Mouse (Mus musculus) T-helper 1 cell (primary cell): ENCODE data around the gene Mid1.

Experiments
- in situ Hi-C: fragments of 300-600 bp; cut with MboI, MseI; formaldehyde crosslinking; loops from one replicate; pipeline ENCODE4 v1.15.1; 2025; ENCODE audit warnings: high pct_unique_total_duplicates

Mid1 gene

DNA sequence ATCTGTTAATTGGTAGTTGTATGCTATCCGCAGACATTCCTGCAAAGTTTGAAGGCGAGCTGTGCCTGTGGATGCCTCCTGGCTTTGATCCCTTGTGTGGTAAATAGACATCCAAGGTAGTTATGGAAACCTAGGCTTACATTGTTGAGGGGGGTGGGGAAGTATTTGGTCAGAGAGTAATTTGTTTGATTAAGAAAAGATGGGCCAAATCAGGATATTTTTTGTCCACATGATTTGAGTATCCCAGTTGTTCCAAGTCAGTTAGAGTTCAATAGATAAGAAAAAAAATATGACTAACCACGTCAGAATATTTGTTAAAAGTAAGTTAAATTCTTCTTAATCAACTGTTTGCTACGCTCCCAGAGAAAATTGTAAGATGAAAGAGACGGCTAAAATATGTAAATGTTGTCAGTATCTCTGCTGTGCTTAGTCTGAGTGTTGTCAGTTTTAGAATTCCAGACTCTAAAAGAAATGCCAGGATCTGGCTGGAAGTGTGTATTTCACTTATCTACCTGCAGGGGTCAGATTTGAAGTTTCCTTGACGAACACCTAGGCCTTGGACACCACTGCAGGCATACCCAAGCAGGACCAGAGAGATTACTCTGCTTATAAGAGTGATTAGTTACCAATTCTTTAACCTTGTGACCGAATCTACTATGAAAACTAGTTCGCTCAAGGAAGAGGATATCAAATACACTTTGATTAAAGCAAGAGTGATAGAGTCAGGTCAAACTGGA lies 198.7 kb downstream of the Mid1 start:
- in situ Hi-C loops: loop anchor here (10.0 kb wide), 1 partner anchor 1239 kb away; no protein-coding TSS in a partner anchor

DNA sequence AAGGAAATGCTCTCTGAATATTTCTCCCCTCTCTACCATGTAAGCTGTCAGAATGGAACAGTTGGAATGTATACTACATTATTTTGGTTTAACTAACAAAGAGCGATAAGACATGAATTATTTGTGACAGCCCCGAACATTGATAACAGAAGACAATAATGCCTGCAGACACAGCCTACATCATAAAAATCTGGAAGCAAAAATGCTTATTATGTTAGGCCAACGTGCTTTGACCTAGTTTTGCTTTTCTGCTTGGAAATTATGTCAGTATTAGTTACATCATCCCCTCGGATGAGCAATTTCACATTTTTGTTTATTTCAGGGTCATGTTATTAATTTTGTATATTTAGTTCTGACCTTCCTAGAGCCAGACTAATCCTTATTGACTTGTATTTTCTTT lies 205.5 kb downstream of the Mid1 start:
- in situ Hi-C loops: no loop called here

DNA sequence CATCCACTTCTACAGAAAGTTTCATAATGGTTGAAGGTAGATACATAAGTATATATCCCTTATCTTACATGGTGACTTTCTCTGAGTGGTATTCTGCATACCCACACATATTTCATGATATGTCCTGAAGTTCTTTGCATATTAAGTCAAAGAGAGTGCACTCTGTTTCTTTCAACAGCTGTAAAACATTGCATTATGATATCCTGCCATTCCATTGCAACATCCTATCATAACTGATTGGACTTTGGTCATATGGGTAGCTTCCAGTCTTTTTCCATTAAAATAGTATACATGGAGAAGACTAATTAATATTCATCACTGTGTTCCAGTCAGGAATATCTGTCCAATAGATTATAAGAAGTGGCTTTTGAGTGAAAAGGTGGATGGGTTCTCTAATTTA lies 207.1 kb downstream of the Mid1 start:
- in situ Hi-C loops: no loop called here

- in situ Hi-C loops: no loop called here
Measured at GRCm38 (mm10) chrX:169892631-169893030, 207.6 kb downstream of the Mid1 start.

GRCm38 (mm10) chrX:169899227-169899950 lies 214.4 kb downstream of the Mid1 start:
- in situ Hi-C loops: no loop called here

DNA sequence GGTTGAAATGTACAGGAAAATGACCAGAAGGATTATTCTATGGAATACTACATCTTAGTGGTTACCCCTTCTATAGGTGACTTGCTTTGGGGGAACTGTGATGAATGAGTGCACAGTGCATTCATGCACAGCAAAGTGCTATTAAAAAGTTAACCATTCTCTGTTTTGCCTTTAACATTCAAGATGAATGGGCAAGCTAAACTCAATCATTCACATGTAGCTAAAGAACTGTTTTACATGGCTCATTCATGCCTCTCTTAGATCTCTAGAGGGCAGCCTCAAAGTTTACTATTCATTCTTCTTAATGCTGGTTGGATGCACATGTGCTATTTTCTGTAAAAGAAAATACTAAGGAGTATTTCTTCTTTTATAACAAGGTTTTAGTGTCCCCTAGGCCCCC lies 217.9 kb downstream of the Mid1 start:
- in situ Hi-C loops: no loop called here

GRCm38 (mm10) chrX:169903656-169904055 lies 218.7 kb downstream of the Mid1 start:
- in situ Hi-C loops: no loop called here

DNA sequence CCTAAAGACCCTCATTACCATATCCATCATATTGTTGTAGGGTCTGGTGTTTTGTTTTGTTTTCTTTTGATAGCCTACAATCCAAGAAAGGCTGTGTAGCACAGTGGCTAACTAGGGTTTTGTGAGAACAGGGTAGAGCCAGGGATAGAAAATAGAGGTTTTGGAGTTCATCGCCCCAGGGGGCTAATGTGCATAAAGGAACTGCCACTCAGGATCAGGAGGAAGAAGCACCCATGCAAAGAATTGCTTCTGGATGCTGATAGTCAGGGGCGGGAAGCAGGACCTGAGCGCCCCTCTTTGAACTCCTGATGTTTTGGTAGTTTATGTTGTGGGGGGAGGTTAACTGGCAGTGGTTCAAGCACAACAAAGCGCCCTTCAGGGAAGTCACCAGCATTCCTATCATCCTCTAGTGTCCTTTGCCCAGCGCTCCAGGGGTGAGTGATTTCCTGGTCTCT lies 221.1 kb downstream of the Mid1 start:
- in situ Hi-C loops: no loop called here

GRCm38 (mm10) chrX:169909898-169910297 lies 224.9 kb downstream of the Mid1 start:
- in situ Hi-C loops: no loop called here

- in situ Hi-C loops: no loop called here
Measured at GRCm38 (mm10) chrX:169915738-169916137, 230.7 kb downstream of the Mid1 start.

GRCm38 (mm10) chrX:169922541-169922940 lies 237.5 kb downstream of the Mid1 start:
- in situ Hi-C loops: no loop called here

DNA sequence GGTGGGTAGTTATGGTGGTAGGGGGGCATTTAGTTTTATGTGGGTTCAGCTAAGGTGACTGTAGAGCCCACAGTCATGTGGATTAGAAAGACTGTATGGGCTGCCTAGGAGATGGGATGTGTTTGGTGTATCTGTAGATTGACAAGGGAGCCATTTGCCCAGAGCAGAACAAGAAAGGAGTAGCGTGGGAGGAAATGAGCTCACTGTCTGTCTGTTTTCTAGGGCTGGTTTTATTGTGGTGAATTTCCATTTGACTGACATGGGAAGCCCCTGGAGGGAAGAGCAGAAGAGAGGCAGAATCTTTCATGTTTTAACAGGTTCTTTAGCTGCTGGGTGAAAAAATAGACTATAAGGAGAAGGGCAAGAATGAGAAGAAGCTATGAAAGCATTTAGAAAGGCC lies 238.4 kb downstream of the Mid1 start:
- in situ Hi-C loops: no loop called here

GRCm38 (mm10) chrX:169925600-169925999 lies 240.6 kb downstream of the Mid1 start:
- in situ Hi-C loops: no loop called here

DNA sequence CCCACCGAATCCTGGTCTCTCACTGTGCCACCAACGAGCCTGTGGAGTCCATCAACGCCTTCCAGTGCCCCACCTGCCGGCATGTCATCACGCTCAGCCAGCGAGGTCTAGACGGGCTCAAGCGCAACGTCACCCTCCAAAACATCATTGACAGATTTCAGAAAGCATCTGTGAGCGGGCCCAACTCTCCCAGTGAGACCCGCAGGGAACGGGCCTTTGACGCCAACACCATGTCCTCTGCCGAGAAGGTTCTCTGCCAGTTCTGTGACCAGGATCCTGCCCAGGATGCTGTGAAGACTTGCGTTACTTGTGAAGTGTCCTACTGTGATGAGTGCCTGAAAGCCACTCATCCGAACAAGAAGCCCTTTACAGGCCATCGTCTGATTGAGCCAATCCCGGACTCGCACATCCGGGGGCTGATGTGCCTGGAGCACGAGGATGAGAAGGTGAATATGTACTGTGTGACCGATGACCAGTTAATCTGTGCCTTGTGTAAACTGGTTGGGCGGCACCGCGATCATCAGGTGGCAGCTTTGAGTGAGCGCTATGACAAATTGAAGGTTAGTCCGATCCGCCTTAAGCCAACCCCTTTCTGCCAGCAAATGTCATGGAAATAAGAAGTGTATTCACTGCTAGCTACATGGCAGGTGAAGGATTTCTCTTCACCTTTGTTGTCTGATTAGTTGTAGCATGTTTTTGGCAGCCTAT lies 242.3 kb downstream of the Mid1 start:
- in situ Hi-C loops: no loop called here

DNA sequence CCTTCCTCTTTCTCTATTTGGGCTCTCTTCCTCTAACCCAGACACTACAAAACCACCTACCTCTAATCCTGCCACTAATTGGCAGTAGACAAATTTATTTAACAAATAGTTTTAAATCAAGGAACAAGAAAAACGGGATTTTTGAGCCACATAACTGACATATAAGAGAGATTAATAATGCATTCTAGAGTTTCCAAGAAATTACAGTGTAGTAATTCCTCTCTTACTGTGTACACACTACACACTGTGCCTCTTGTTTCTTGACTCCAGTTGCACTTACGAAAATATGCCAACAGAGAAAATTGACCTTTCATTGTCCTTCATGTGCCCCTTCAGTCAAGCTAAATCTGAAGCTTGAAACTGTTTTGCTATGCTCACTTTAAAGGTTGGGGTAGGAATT lies 245.9 kb downstream of the Mid1 start:
- in situ Hi-C loops: no loop called here

- in situ Hi-C loops: no loop called here
Measured at GRCm38 (mm10) chrX:169933228-169933627, 248.2 kb downstream of the Mid1 start.

- in situ Hi-C loops: no loop called here
Measured at GRCm38 (mm10) chrX:169937119-169937719, 252.2 kb downstream of the Mid1 start.

DNA sequence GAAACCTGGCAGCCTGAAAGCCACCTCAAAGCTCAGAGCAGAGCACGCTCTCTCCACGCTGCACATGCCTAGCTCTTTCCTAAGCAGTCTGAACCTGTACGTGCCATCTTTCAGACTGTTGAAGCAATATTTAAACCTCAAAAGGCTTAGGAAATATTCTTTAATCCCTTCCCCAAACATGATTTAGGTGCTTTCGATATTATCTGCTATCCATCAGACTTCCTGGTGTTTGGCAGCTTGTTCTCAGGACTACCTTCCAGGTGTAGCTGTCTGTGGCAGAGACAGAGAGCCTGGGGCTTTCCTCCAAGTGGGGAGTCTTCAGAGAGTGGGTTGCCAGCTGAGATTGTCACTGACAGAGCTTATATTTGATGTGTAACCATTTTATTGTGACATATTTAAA lies 255.5 kb downstream of the Mid1 start:
- in situ Hi-C loops: no loop called here

- in situ Hi-C loops: no loop called here
Measured at GRCm38 (mm10) chrX:169950596-169950995, 265.6 kb downstream of the Mid1 start.

DNA sequence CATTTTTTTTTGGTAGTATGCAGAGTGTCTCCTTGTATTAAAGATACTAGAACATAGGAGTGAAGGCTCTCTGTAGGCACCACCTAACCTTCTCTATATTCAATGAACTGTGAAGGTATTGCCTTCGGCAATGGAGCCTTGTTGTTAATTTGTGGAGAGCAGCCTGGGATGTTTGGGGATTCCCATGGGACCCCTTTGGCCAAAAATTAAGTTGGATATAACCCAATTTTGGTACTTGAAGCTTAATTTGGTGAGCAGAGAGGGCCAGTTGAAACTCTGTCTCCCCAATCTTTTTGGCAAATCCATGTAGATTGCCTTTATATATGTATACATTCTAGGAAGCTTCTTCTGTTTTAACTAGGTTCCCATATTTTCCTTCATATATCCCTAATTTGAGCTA lies 284.3 kb downstream of the Mid1 start:
- in situ Hi-C loops: no loop called here

DNA sequence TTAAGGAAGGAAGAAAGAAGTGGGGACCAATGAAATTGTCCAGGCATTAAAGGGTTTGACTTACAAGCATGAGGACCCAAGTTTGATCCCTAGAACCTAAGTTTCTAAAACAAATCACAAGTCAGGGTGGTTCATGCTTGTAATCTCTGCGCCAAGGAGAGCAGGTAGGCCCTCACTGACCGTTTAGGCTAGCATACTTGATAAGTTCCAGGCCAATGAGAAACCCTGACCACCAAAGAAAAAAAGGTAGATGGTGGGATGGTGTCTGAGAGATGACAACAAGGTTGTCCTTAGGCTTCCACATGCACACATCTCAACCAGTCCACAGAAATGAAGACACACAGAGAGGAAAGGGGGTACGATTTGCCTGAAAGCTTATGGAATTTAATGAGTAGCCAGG lies 284.8 kb downstream of the Mid1 start:
- in situ Hi-C loops: loop anchor here (10.0 kb wide), 1 partner anchor 55 kb away; no protein-coding TSS in a partner anchor

GRCm38 (mm10) chrX:169970546-169970945 lies 285.5 kb downstream of the Mid1 start:
- in situ Hi-C loops: loop anchor here (10.0 kb wide), 1 partner anchor 54 kb away; no protein-coding TSS in a partner anchor
